Mouse (Mus musculus): ENCODE data around the gene Ptk6.

GRCm38 (mm10) chr2:181148318-181148955 lies 54.2 kb downstream of the Ptk6 start:
- no peak for TF ChIP-seq CTCF (IDR thresholded peaks at IDR 0.05; ENCODE audit: extremely low read depth, insufficient read depth, low read length)
- TF ChIP-seq POLR2A (IDR thresholded peaks at IDR 0.05; ENCODE audit: extremely low read depth, insufficient read depth, low read length), result no peak

Measured in cortical plate, adult 2 months (tissue).